Mouse (Mus musculus) C3H10T1/2 (cell line): Measurements from ENCODE around the gene Iapp. TPM values are rescaled to one million over a fixed set of nuclear protein-coding genes. Genes with fewer than 3 reads are reported as not detected.

Experiments used
- polyA plus RNA-seq, 2 experiments: library from polyadenylated mRNA; unstranded; fragments of >200 nt; fragmentation: generic; extraction: Trizol; gene quantifications; one replicate each; pipeline ENCODE4 v1.2.1; 2012; ENCODE audit warnings: missing spikeins in 2 of 2

The Iapp gene
- under 1 TPM in 1 of 2 experiments, not detected in 1; 0.04 TPM for polyA plus RNA-seq

DNA sequence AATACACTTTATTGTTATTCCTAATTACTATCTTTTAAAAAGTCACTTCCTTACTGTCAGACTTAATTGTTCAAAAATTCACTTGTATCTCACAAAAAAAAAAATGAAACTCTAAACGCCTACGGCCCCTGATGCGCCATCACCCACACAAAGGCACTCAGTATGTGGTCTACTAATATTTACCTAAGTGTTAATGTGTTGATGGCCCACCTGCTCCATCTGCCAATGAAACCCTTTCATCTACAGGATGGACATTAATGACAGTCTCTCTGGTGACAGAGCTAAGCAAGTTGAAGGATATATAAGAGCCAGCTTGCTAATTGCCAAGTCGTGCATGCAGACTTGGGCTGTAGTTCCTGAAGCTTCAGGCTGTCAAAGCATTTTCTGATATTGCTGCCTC, at the start of gene Iapp:
Iapp (plus strand) TSS at position 326 of the 400 bp plus-strand sequence.

DNA sequence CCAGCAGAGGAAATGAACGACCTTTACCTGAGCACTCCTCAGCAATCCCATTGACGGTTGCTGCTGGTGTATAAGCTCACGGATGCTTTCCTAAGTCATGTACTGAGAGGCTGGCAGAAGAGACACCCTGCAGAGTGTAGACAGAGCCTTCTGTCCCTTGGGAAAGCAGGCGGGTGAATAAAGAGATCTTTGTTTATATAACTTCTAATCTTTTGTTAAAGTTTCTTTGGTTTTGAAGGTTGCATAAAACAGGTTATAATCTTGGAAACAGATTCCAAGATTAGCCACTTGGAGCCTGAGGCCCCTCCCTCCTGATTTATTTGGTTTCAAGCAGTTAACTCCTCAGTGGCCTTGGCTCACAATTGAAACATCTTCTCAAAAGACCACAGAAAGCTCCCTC, 24.7 kb downstream of the Iapp start, which contains the start of gene Slco1a5:
Slco1a5 (minus strand) TSS at position 101 of the 400 bp plus-strand sequence.

DNA sequence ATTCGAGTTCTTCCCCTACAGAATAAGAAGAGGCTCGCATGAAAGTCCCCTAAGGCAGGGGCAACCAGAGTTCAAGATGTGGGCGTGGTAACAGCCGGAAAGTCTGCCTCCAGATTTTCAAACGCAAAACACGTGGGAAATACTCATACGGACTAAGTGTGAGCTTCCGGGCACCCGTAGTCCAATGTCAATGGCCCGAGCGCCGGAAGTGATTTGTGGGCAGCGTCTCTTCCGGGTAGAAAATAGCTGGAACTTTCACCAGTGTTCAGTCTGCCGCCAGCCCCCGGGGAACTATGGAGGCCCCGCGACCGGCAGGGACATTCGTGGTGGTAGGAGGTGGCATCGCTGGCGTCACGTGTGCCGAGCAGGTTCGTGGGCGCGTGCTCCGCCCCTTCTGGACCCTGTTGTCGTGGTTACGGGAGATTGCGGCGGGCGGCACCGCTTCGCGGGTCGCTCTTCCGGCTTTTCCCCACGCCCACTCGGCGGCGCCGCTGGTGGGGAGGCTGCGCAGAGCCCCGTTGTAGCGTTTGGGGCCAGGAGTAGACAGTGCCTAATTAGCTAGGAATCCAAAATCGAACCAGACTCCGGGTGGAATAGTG, 47.3 kb downstream of the Iapp start, which contains the start of gene Pyroxd1:
Pyroxd1 (plus strand) TSS at position 215 of the 599 bp plus-strand sequence.

Other genes starting within 250 kb of the Iapp start
- under 1 TPM in 1 of 2 experiments, not detected in 1; 0.08 TPM for gene Slco1a6, start 89.9 kb upstream of the Iapp start, polyA plus RNA-seq
- gene Slco1a5, start 24.6 kb downstream of the Iapp start, polyA plus RNA-seq, result under 1 TPM; 0.04 to 0.19 TPM
- gene Pyroxd1, start 47.2 kb downstream of the Iapp start, polyA plus RNA-seq, result 1 to 10 TPM in 1 of 2 experiments, under 1 TPM in 1; 0.26 to 3.3 TPM
- gene Recql, start 88.7 kb downstream of the Iapp start, polyA plus RNA-seq, result 1 to 10 TPM; 2.2 to 9.5 TPM
- 10 to 100 TPM in 1 of 2 experiments, 1 to 10 TPM in 1; 7.2 to 15.8 TPM for gene Golt1b, start 88.8 kb downstream of the Iapp start, polyA plus RNA-seq
- under 1 TPM; 0.06 to 0.54 TPM for gene Spx, start 115.0 kb downstream of the Iapp start, polyA plus RNA-seq
- not detected for gene Gys2, start 174.7 kb downstream of the Iapp start, polyA plus RNA-seq
- 100 to 1,000 TPM in 1 of 2 experiments, 10 to 100 TPM in 1; 25.1 to 109 TPM for gene Ldhb, start 209.5 kb downstream of the Iapp start, polyA plus RNA-seq